Mouse (Mus musculus) myocyte (in vitro differentiated cells): ENCODE data around the gene Rnf186.

Source experiments
- CEBPB ChIP-seq: IDR thresholded peaks from 2 replicates; pipeline ENCODE4 v1.6.1; 2011; ENCODE audit warnings: mild to moderate bottlenecking, moderate library complexity; ENCODE audit not compliant: poor library complexity, insufficient read depth, severe bottlenecking
- E2F4 ChIP-seq: IDR thresholded peaks from one replicate; pipeline ENCODE4 v1.6.1; 2011; ENCODE audit warnings: mild to moderate bottlenecking, control low read depth, moderate library complexity; ENCODE audit not compliant: insufficient read depth
- MYOD1 ChIP-seq, 3 experiments: IDR thresholded peaks; one replicate each; pipeline ENCODE4 v1.6.1; 2011; ENCODE audit warnings: control low read depth in 2 of 3, low read depth in 2 of 3, mild to moderate bottlenecking in 2 of 3, moderate library complexity in 1 of 3; ENCODE audit not compliant: insufficient read length in 2 of 3, control insufficient read depth in 1 of 3
- MYOG ChIP-seq, 3 experiments: IDR thresholded peaks; one replicate each; pipeline ENCODE4 v1.6.1; 2011; ENCODE audit warnings: control low read depth in 2 of 3, low read depth in 2 of 3, mild to moderate bottlenecking in 2 of 3; ENCODE audit not compliant: insufficient read length in 2 of 3, control insufficient read depth in 1 of 3, insufficient read depth in 1 of 3
- POLR2A ChIP-seq: IDR thresholded peaks from one replicate; pipeline ENCODE4 v1.6.1; 2011; ENCODE audit warnings: low read depth, mild to moderate bottlenecking, control low read depth, moderate library complexity; ENCODE audit not compliant: insufficient read length
- POLR2AphosphoS2 ChIP-seq: IDR thresholded peaks from one replicate; pipeline ENCODE4 v1.6.1; 2011; ENCODE audit warnings: low read depth, control low read depth; ENCODE audit not compliant: insufficient read length
- SRF ChIP-seq: IDR thresholded peaks from one replicate; pipeline ENCODE4 v1.6.1; 2011; ENCODE audit warnings: low read depth; ENCODE audit not compliant: control insufficient read depth, insufficient read length
- USF1 ChIP-seq: IDR thresholded peaks from one replicate; pipeline ENCODE4 v1.6.1; 2011; ENCODE audit warnings: low read depth, mild to moderate bottlenecking, control low read depth, moderate library complexity

- no peak for TF ChIP-seq SRF
- TF ChIP-seq POLR2A: no peak
- TF ChIP-seq POLR2AphosphoS2: no peak
- TF ChIP-seq CEBPB: no peak
- no peak for TF ChIP-seq E2F4
- TF ChIP-seq MYOG (IDR thresholded peaks at IDR 0.05; ENCODE audit: control insufficient read depth in 1 of 3, insufficient read depth in 1 of 3, insufficient read length in 2 of 3, low read depth in 2 of 3): no peak
- no peak for TF ChIP-seq USF1
- TF ChIP-seq MYOD1 (IDR thresholded peaks at IDR 0.05; ENCODE audit: control insufficient read depth in 1 of 3, insufficient read length in 2 of 3, low read depth in 2 of 3): no peak
Measured at GRCm38 (mm10) chr4:139007981-139008536, 41.1 kb downstream of the Rnf186 start.
